Mouse (Mus musculus): Measurements from ENCODE around the gene Srpk2.

GRCm38 (mm10) chr5:23650504-23650903 lies 33.9 kb downstream of the Srpk2 start:
- no peak for TF ChIP-seq CTCF (IDR thresholded peaks at IDR 0.05; ENCODE audit: insufficient read depth, low read depth, low read length)
- TF ChIP-seq POLR2A (IDR thresholded peaks at IDR 0.05; ENCODE audit: insufficient read depth, low read depth, low read length): no peak

Measured in olfactory bulb, adult 2 months (tissue).